Mouse (Mus musculus) heart, adult 2 months (tissue): ENCODE data around the gene Olfr30. TPM values are rescaled to one million over a fixed set of nuclear protein-coding genes. Genes with fewer than 3 reads are reported as not detected.

Source experiments
- DNase-seq, 2 experiments: peaks; one replicate each; pipeline ENCODE4 v3.0.0; 2021
- H3K27ac ChIP-seq: fragments of 200-600 bp; 2 replicates; pipeline ENCODE4 v1.8.1; 2022
- H3K27me3 ChIP-seq: fragments of 200-500 bp; 2 replicates; pipeline ENCODE4 v1.6.1; 2012; ENCODE audit warnings: mild to moderate bottlenecking, low read length, inconsistent platforms, mixed read lengths; ENCODE audit not compliant: control insufficient read depth, insufficient read depth
- H3K36me3 ChIP-seq: fragments of 200-500 bp; 2 replicates; pipeline ENCODE4 v1.6.1; 2012; ENCODE audit warnings: low read length, inconsistent platforms; ENCODE audit not compliant: control insufficient read depth, insufficient read depth
- H3K4me1 ChIP-seq: fragments of 200-500 bp; 2 replicates; pipeline ENCODE4 v1.6.1; 2011; ENCODE audit warnings: low read length; ENCODE audit not compliant: control insufficient read depth, insufficient read depth
- H3K4me3 ChIP-seq: fragments of 200-600 bp; 2 replicates; pipeline ENCODE4 v1.8.1; 2022
- H3K79me2 ChIP-seq: fragments of 200-500 bp; replicated peaks from 2 replicates; pipeline ENCODE4 v1.6.1; 2012; ENCODE audit warnings: mild to moderate bottlenecking, inconsistent platforms, low read length, moderate library complexity, mixed read lengths; ENCODE audit not compliant: control insufficient read depth, insufficient read depth
- H3K9ac ChIP-seq: fragments of 200-500 bp; 2 replicates; pipeline ENCODE4 v1.6.1; 2012; ENCODE audit warnings: low read depth, mild to moderate bottlenecking, control low read depth, inconsistent platforms, low read length, mixed read lengths
- CTCF ChIP-seq: fragments of 200-600 bp; IDR thresholded peaks from 2 replicates; pipeline ENCODE4 v1.8.1; 2022; ENCODE audit warnings: antibody characterized with exemption, mild to moderate bottlenecking, moderate library complexity
- EP300 ChIP-seq: fragments of 200-500 bp; IDR thresholded peaks from 2 replicates; pipeline ENCODE4 v1.6.1; 2011; ENCODE audit warnings: low read depth, low read length, control low read depth; ENCODE audit not compliant: insufficient read depth
- POLR2A ChIP-seq: fragments of 200-500 bp; IDR thresholded peaks from 2 replicates; pipeline ENCODE4 v1.6.1; 2011; ENCODE audit warnings: mild to moderate bottlenecking, low read depth, low read length, control low read depth; ENCODE audit not compliant: insufficient read depth
- WGBS: fragments of 180-500 bp; shearing (Covaris S2); methylation state at CpG from one replicate; pipeline ENCODE4 v1.1.7; 2018; 5-methylcytosine and 5-hydroxymethylcytosine counted together
- intact Hi-C: fragments of 180-260 bp; cut with DNase I; formaldehyde crosslinking; loops from one replicate; pipeline ENCODE4 v1.15.1; 2025
- polyA plus RNA-seq: library from polyadenylated mRNA; depleted of rRNA; stranded (reverse); fragments of >200 nt; gene quantifications from 2 replicates; pipeline ENCODE4 v1.2.3, GENCODE M21; 2012; rRNA removed
- total RNA-seq, 2 experiments: library from RNA; stranded (reverse); gene quantifications; 2 replicates each; pipeline ENCODE4 v1.2.3; 2021

Gene Olfr30
- total and polyA plus RNA-seq, 3 experiments, result not detected

GRCm38 (mm10) chr11:58408066-58408465 lies 54.0 kb downstream of the Olfr30 start:
- Histone ChIP-seq H3K79me2 (no peaks in the 10 kb centered on the region), H3K4me1 (no peaks in the 10 kb centered on the region), H3K9ac (no peak overlapping the region), H3K27me3 (no peaks in the 10 kb centered on the region), H3K36me3 (no peaks in the 10 kb centered on the region), H3K27ac (no peak overlapping the region), H3K4me3 (no peak overlapping the region)
- intact Hi-C loops, result no loop called here
- WGBS, result 49% methylated on average over 3 of the region's 3 CpGs
- no peak for DNase-seq
- TF ChIP-seq EP300, result no peak
- TF ChIP-seq POLR2A, result no peak
- TF ChIP-seq CTCF, result no peak

Other genes starting within 250 kb of the Olfr30 start
- gene 4930438A08Rik, start 187.5 kb downstream of the Olfr30 start, total RNA-seq, result not detected
- not detected in 2 replicates for gene 4930438A08Rik, start 187.5 kb downstream of the Olfr30 start, polyA plus RNA-seq
- 1 to 10 TPM; 3.1 to 4.4 TPM for gene Zfp692, start 155.2 kb downstream of the Olfr30 start, total RNA-seq
- 9.8 and 11.3 TPM in 2 replicates for gene Zfp692, start 155.2 kb downstream of the Olfr30 start, polyA plus RNA-seq
- gene Zfp672, start 131.9 kb downstream of the Olfr30 start, total RNA-seq, result 10 to 100 TPM; 41.9 to 48.7 TPM
- 33.8 and 38.4 TPM in 2 replicates for gene Zfp672, start 131.9 kb downstream of the Olfr30 start, polyA plus RNA-seq
- gene Sh3bp5l, start 131.5 kb downstream of the Olfr30 start, total RNA-seq, result 10 to 100 TPM; 28.4 to 33.9 TPM
- gene Sh3bp5l, start 131.5 kb downstream of the Olfr30 start, polyA plus RNA-seq, result 22.8 and 30.4 TPM in 2 replicates
- gene Lypd8, start 83.2 kb downstream of the Olfr30 start, total RNA-seq, result not detected
- 0.56 and 0.62 TPM in 2 replicates for gene Lypd8, start 83.2 kb downstream of the Olfr30 start, polyA plus RNA-seq
- gene 1810065E05Rik, start 41.2 kb downstream of the Olfr30 start, total RNA-seq, result not detected
- not detected in 2 replicates for gene 1810065E05Rik, start 41.2 kb downstream of the Olfr30 start, polyA plus RNA-seq
- gene Gm12253, start 29.7 kb downstream of the Olfr30 start, total RNA-seq, result not detected
- not detected in 2 replicates for gene Gm12253, start 29.7 kb downstream of the Olfr30 start, polyA plus RNA-seq
- not detected for gene Lypd9, start 9.3 kb downstream of the Olfr30 start, total RNA-seq
- gene Lypd9, start 9.3 kb downstream of the Olfr30 start, polyA plus RNA-seq, result not detected in 2 replicates
- gene Olfr332, start 30.3 kb upstream of the Olfr30 start, total RNA-seq, result not detected
- gene Olfr332, start 30.3 kb upstream of the Olfr30 start, polyA plus RNA-seq, result not detected in 2 replicates
- not detected for gene Olfr331, start 40.3 kb upstream of the Olfr30 start, total RNA-seq
- gene Olfr331, start 40.3 kb upstream of the Olfr30 start, polyA plus RNA-seq, result not detected in 2 replicates
- not detected for gene Olfr330, start 72.6 kb upstream of the Olfr30 start, total RNA-seq
- not detected in 2 replicates for gene Olfr330, start 72.6 kb upstream of the Olfr30 start, polyA plus RNA-seq
- gene Olfr329-ps, start 84.2 kb upstream of the Olfr30 start, total RNA-seq, result not detected
- gene Olfr329-ps, start 84.2 kb upstream of the Olfr30 start, polyA plus RNA-seq, result 0.15 and 0.27 TPM in 2 replicates
- not detected for gene Olfr328, start 93.4 kb upstream of the Olfr30 start, total RNA-seq
- gene Olfr328, start 93.4 kb upstream of the Olfr30 start, polyA plus RNA-seq, result not detected in 2 replicates
- not detected for gene Olfr224, start 108.3 kb upstream of the Olfr30 start, total RNA-seq
- gene Olfr224, start 108.3 kb upstream of the Olfr30 start, polyA plus RNA-seq, result 0.61 and 1.3 TPM in 2 replicates
- gene Olfr325, start 115.5 kb upstream of the Olfr30 start, total RNA-seq, result not detected
- not detected in 2 replicates for gene Olfr325, start 115.5 kb upstream of the Olfr30 start, polyA plus RNA-seq
- gene Olfr324, start 132.8 kb upstream of the Olfr30 start, total RNA-seq, result not detected
- gene Olfr324, start 132.8 kb upstream of the Olfr30 start, polyA plus RNA-seq, result not detected in 2 replicates
- 10 to 100 TPM in 1 of 2 experiments, 1 to 10 TPM in 1; 7.6 to 11.4 TPM for gene 2210407C18Rik, start 153.8 kb upstream of the Olfr30 start, total RNA-seq
- gene 2210407C18Rik, start 153.8 kb upstream of the Olfr30 start, polyA plus RNA-seq, result 1.5 and 3.6 TPM in 2 replicates
- not detected for gene Olfr323, start 168.2 kb upstream of the Olfr30 start, total RNA-seq
- not detected in 2 replicates for gene Olfr323, start 168.2 kb upstream of the Olfr30 start, polyA plus RNA-seq
- gene Trim58, start 178.2 kb upstream of the Olfr30 start, total RNA-seq, result under 1 TPM in 1 of 2 experiments, not detected in 1; 0.20 TPM
- gene Trim58, start 178.2 kb upstream of the Olfr30 start, polyA plus RNA-seq, result 0.06 TPM in 1 of 2 replicates, not detected in the other
- gene Olfr322, start 196.5 kb upstream of the Olfr30 start, total RNA-seq, result not detected
- gene Olfr322, start 196.5 kb upstream of the Olfr30 start, polyA plus RNA-seq, result not detected in 2 replicates
- not detected for gene Olfr320, start 218.8 kb upstream of the Olfr30 start, total RNA-seq
- gene Olfr320, start 218.8 kb upstream of the Olfr30 start, polyA plus RNA-seq, result not detected in 2 replicates
- gene Olfr319, start 236.9 kb upstream of the Olfr30 start, total RNA-seq, result not detected
- not detected in 2 replicates for gene Olfr319, start 236.9 kb upstream of the Olfr30 start, polyA plus RNA-seq